Comparison of ENCODE assay signal across 8 mouse cellular contexts in genomic region chr12:17176041-17176756, GRCm38 (mm10). TPM values are rescaled to one million over a fixed set of nuclear protein-coding genes. Genes with fewer than 3 reads are reported as not detected.
DNase-seq lines count a peak whose midpoint lies in the region; ATAC-seq and TF ChIP-seq lines count a peak whose summit lies in the region.

No protein-coding gene starts in this region.

- peak; percentile 81 for TF ChIP-seq CTCF in midbrain, postnatal 0 days (IDR thresholded peaks at IDR 0.05)

- no peaks in the 10 kb centered on the region for H3K36me3 ChIP-seq in heart, embryonic 13.5 days
- no peaks in the 10 kb centered on the region for H3K36me3 ChIP-seq in kidney, embryonic 15.5 days
- no peaks in the 10 kb centered on the region for H3K36me3 ChIP-seq in limb, embryonic 14.5 days (ENCODE audit: control insufficient read depth, insufficient read depth, low read length)
- H3K36me3 ChIP-seq in midbrain, postnatal 0 days (ENCODE audit: insufficient read depth, low read length): no peaks in the 10 kb centered on the region

- no peak for DNase-seq in heart, adult 18-20 months
- DNase-seq in gastrocnemius, postnatal 14 days: peak; percentile 19
- DNase-seq in limb, embryonic 14.5 days (ENCODE audit: low spot score): peak; percentile 81
- DNase-seq in midbrain, postnatal 0 days (ENCODE audit: low spot score): peak; percentile 90
- DNase-seq in thymus, postnatal 36 days: peak; percentile 14 to 21

- peaks cover 23% of the 10 kb centered on the region for H3K4me1 ChIP-seq in heart, embryonic 13.5 days
- H3K4me1 ChIP-seq in brown adipose tissue, adult 24 weeks (ENCODE audit: control insufficient read depth, insufficient read depth, insufficient read length, low read length): no peaks in the 10 kb centered on the region
- peaks cover 18% of the 10 kb centered on the region for H3K4me1 ChIP-seq in kidney, embryonic 15.5 days
- H3K4me1 ChIP-seq in limb, embryonic 14.5 days (ENCODE audit: control insufficient read depth, insufficient read depth, low read length): 0 out of 2 replicates have a peak, but pooled peaks cover 6% of the 10 kb centered on the region
- peaks cover 7% of the 10 kb centered on the region for H3K4me1 ChIP-seq in midbrain, postnatal 0 days (ENCODE audit: insufficient read depth, low read length)

- H3K9ac ChIP-seq in heart, embryonic 13.5 days: peak overlapping the region; percentile 70
- H3K9ac ChIP-seq in kidney, embryonic 15.5 days: peak overlapping the region; percentile 47
- H3K9ac ChIP-seq in limb, embryonic 14.5 days (ENCODE audit: low read depth, low read length, severe bottlenecking): peak overlapping the region; percentile 54
- H3K9ac ChIP-seq in midbrain, postnatal 0 days (replicated peaks; ENCODE audit: low read length, poor library complexity, severe bottlenecking): peak overlapping the region; percentile 78

- H3K4me3 ChIP-seq in heart, embryonic 13.5 days: peak overlapping the region; percentile 61
- H3K4me3 ChIP-seq in brown adipose tissue, adult 24 weeks (ENCODE audit: insufficient read depth, low read depth, low read length): peak overlapping the region; percentile 20; the same call in 1 of the 2 replicates
- H3K4me3 ChIP-seq in kidney, embryonic 15.5 days (replicated peaks): peak overlapping the region; percentile 54
- peak overlapping the region; percentile 51 for H3K4me3 ChIP-seq in limb, embryonic 14.5 days (replicated peaks; ENCODE audit: low read length)
- peak overlapping the region; percentile 66 for H3K4me3 ChIP-seq in midbrain, postnatal 0 days (ENCODE audit: low read depth, low read length)

- intact Hi-C loops in gastrocnemius, postnatal 14 days (cut with DNase I; ENCODE audit: low total_unique reads): no loop called here

- peak; percentile 26; the same call in 1 of the 2 replicates for ATAC-seq in heart, embryonic 13.5 days (ENCODE audit: extremely low read depth, insufficient number of reproducible peaks, low FRiP score, low TSS enrichment)
- ATAC-seq in kidney, embryonic 15.5 days (replicated peaks; ENCODE audit: low FRiP score): peak; percentile 74
- peak; percentile 72 for ATAC-seq in limb, embryonic 14.5 days (ENCODE audit: low FRiP score, low read depth)
- peak; percentile 81 for ATAC-seq in midbrain, postnatal 0 days (ENCODE audit: low FRiP score)

- TF ChIP-seq POLR2A in limb, embryonic 14.5 days (IDR thresholded peaks at IDR 0.05; ENCODE audit: borderline replicate concordance, extremely low read depth, insufficient read depth, insufficient read length): 0 out of 2 replicates have a peak, but pooled peaks have one; percentile 30

- H3K27me3 ChIP-seq in heart, embryonic 13.5 days (replicated peaks): peaks cover 40% of the 10 kb centered on the region
- peaks cover 44% of the 10 kb centered on the region for H3K27me3 ChIP-seq in kidney, embryonic 15.5 days
- H3K27me3 ChIP-seq in limb, embryonic 14.5 days (ENCODE audit: control insufficient read depth, insufficient read depth, low read length): peaks cover 14% of the 10 kb centered on the region
- H3K27me3 ChIP-seq in midbrain, postnatal 0 days (ENCODE audit: insufficient read depth, low read length): no peaks in the 10 kb centered on the region

- H3K9me3 ChIP-seq in heart, embryonic 13.5 days: no peaks in the 10 kb centered on the region
- no peaks in the 10 kb centered on the region for H3K9me3 ChIP-seq in kidney, embryonic 15.5 days (replicated peaks)
- no peaks in the 10 kb centered on the region for H3K9me3 ChIP-seq in limb, embryonic 14.5 days (ENCODE audit: control insufficient read depth, low read length)
- no peaks in the 10 kb centered on the region for H3K9me3 ChIP-seq in midbrain, postnatal 0 days (ENCODE audit: low read length)

- H3K4me2 ChIP-seq in heart, embryonic 13.5 days: peak overlapping the region; percentile 97
- H3K4me2 ChIP-seq in kidney, embryonic 15.5 days: peak overlapping the region; percentile 98
- H3K4me2 ChIP-seq in limb, embryonic 14.5 days (replicated peaks; ENCODE audit: low read depth, low read length, severe bottlenecking): peak overlapping the region; percentile 97
- H3K4me2 ChIP-seq in midbrain, postnatal 0 days (ENCODE audit: low read depth, low read length, poor library complexity, severe bottlenecking): peak overlapping the region; percentile 95

- H3K27ac ChIP-seq in heart, embryonic 13.5 days (replicated peaks): no peak overlapping the region
- no peak overlapping the region for H3K27ac ChIP-seq in brown adipose tissue, adult 24 weeks (replicated peaks; ENCODE audit: low read depth, low read length)
- no peak overlapping the region for H3K27ac ChIP-seq in kidney, embryonic 15.5 days
- H3K27ac ChIP-seq in limb, embryonic 14.5 days (replicated peaks; ENCODE audit: low read depth, low read length): no peak overlapping the region
- H3K27ac ChIP-seq in midbrain, postnatal 0 days (ENCODE audit: low read depth, low read length): peak overlapping the region; percentile 74

- WGBS in heart, embryonic 13.5 days: 1% methylated on average over 54 of the region's 54 CpGs
- WGBS in kidney, embryonic 15.5 days: under 1% methylated on average over 54 of the region's 54 CpGs
- under 1% methylated on average over 48 of the region's 54 CpGs for WGBS in limb, embryonic 14.5 days
- WGBS in midbrain, postnatal 0 days: under 1% methylated on average over 54 of the region's 54 CpGs

RNA-seq across cellular contexts. Expression of gene Kcnf1, which starts 0.5 kb away (rescaled TPM):
- polyA plus RNA-seq in heart, embryonic 13.5 days (2015; fragmentation: Nextera tagmentation; extraction: Ambion mirVana): 0.41 and 0.43 TPM in 2 replicates
- total RNA-seq in heart, adult 18-20 months (2021): not detected
- not detected in 2 replicates for polyA plus RNA-seq in brown adipose tissue, adult 24 weeks (2012; ENCODE audit: insufficient read depth, insufficient read length, missing spikeins)
- total RNA-seq in gastrocnemius, postnatal 14 days (2021): 1 to 10 TPM in 1 of 2 experiments, under 1 TPM in 1; 1.00 to 1.7 TPM
- polyA plus RNA-seq in kidney, embryonic 15.5 days (2015; fragmentation: Nextera tagmentation; extraction: Ambion mirVana): 0.58 and 0.64 TPM in 2 replicates
- polyA plus RNA-seq in limb, embryonic 14.5 days (2012; rRNA removed): 0.91 and 0.97 TPM in 2 replicates
- polyA plus RNA-seq in limb, embryonic 14.5 days (2014; fragmentation: Nextera tagmentation; extraction: Ambion mirVana): 0.90 and 0.92 TPM in 2 replicates
- total RNA-seq in midbrain, postnatal 0 days (2014; rRNA removed): 11.0 and 12.2 TPM in 2 replicates
- 4.7 and 5.1 TPM in 2 replicates for polyA plus RNA-seq in midbrain, postnatal 0 days (2015; fragmentation: Nextera tagmentation; extraction: Ambion mirVana)

Comparison
In these comparisons a context has a peak if more than half of its experiments do, and no peak if none do; other contexts are left out.
1. ATAC-seq: peak in every context shown above with its lines; median percentile 81 in midbrain, postnatal 0 days; 74 in kidney, embryonic 15.5 days; 72 in limb, embryonic 14.5 days; 26 in heart, embryonic 13.5 days.
2. DNase-seq: peak in gastrocnemius, postnatal 14 days (single experiment), limb, embryonic 14.5 days (single experiment), midbrain, postnatal 0 days (single experiment) and thymus, postnatal 36 days (2 of 2); none in heart, adult 18-20 months (0 of 2).
3. Peak in every context shown above with its lines, with median percentiles within 50 percentile points of each other: H3K4me2 ChIP-seq, H3K4me3 ChIP-seq and H3K9ac ChIP-seq.